Mouse (Mus musculus): ENCODE measurements around the gene Cish.

GRCm38 (mm10) chr9:107263912-107264311 is 31.9 kb upstream of the Cish start:
- TF ChIP-seq CTCF (IDR thresholded peaks at IDR 0.05; ENCODE audit: control insufficient read depth, insufficient read depth, low read length) (no peak), POLR2A (IDR thresholded peaks at IDR 0.05; ENCODE audit: borderline replicate concordance, control insufficient read depth, low read depth, low read length) (no peak)

Measured in bone marrow, adult 2 months (tissue).